Mouse (Mus musculus) kidney, embryonic 16.5 days (tissue): ENCODE measurements around the gene Dclre1c. TPM values are rescaled to one million over a fixed set of nuclear protein-coding genes. Genes with fewer than 3 reads are reported as not detected.

Source experiments
- ATAC-seq: fragments of 200-750 bp; cut with Nextera tagmentation; 2 replicates; pipeline ENCODE4 v1.8.0; 2017; ENCODE audit warnings: moderate TSS enrichment; ENCODE audit not compliant: low FRiP score, low TSS enrichment
- H3K27ac ChIP-seq: fragments of 300-500 bp; sonication (generic); 2 replicates; pipeline ENCODE4 v1.5.1; 2014; ENCODE audit warnings: low read length
- H3K27me3 ChIP-seq: fragments of 300-500 bp; sonication (generic); 2 replicates; pipeline ENCODE4 v1.6.1; 2014; ENCODE audit warnings: low read length, control low read depth, mixed read lengths; ENCODE audit not compliant: insufficient read depth
- H3K36me3 ChIP-seq: fragments of 300-500 bp; sonication (generic); 2 replicates; pipeline ENCODE4 v1.6.1; 2014; ENCODE audit warnings: low read length, control low read depth, mixed read lengths; ENCODE audit not compliant: insufficient read depth
- H3K4me1 ChIP-seq: fragments of 300-500 bp; sonication (generic); 2 replicates; pipeline ENCODE4 v1.6.1; 2014; ENCODE audit warnings: low read length, control low read depth, mixed read lengths; ENCODE audit not compliant: insufficient read depth
- H3K4me2 ChIP-seq: fragments of 300-500 bp; sonication (generic); replicated peaks from 2 replicates; pipeline ENCODE4 v1.6.1; 2014; ENCODE audit warnings: low read depth, low read length
- H3K4me3 ChIP-seq: fragments of 300-500 bp; sonication (generic); 2 replicates; pipeline ENCODE4 v1.5.1; 2014; ENCODE audit warnings: mild to moderate bottlenecking, low read length
- H3K9ac ChIP-seq: fragments of 300-500 bp; sonication (generic); replicated peaks from 2 replicates; pipeline ENCODE4 v1.6.1; 2014; ENCODE audit warnings: low read length
- H3K9me3 ChIP-seq: fragments of 300-500 bp; sonication (generic); 2 replicates; pipeline ENCODE4 v1.6.1; 2016; ENCODE audit warnings: low read length, control low read depth
- WGBS: fragments of 180-500 bp; shearing (Covaris S2); extraction: QIAGEN DNeasy Blood & Tissue Kit; methylation state at CpG from one replicate; pipeline ENCODE4 v1.1.7; 2014; 5-methylcytosine and 5-hydroxymethylcytosine counted together
- polyA plus RNA-seq: library from polyadenylated mRNA; unstranded; fragments of >200 nt; fragmentation: Nextera tagmentation; extraction: Ambion mirVana; gene quantifications from 2 replicates; pipeline ENCODE4 v1.2.1, GENCODE M21; 2015

Gene Dclre1c
- polyA plus RNA-seq, 1 experiment from 2014 or later: 6.6 TPM

- H3K9me3 ChIP-seq: no peaks in the 10 kb centered on the region
- H3K9ac ChIP-seq: no peak overlapping the region
- no peak overlapping the region for H3K4me2 ChIP-seq
- no peaks in the 10 kb centered on the region for H3K27me3 ChIP-seq
- H3K4me1 ChIP-seq: no peaks in the 10 kb centered on the region
- H3K4me3 ChIP-seq: no peak overlapping the region
- ATAC-seq: no peak
- H3K27ac ChIP-seq: no peak overlapping the region
- peaks cover 29% of the 10 kb centered on the region for H3K36me3 ChIP-seq
- 83% methylated on average over 4 of the region's 4 CpGs for WGBS
Measured at GRCm38 (mm10) chr2:3456590-3456989, 32.7 kb downstream of the Dclre1c start.

GRCm38 (mm10) chr2:3473891-3474290 is 50.0 kb downstream of the Dclre1c start:
- under 1% methylated on average over 12 of the region's 12 CpGs for WGBS
- peaks cover 6% of the 10 kb centered on the region; the same call in 1 of the 2 replicates for H3K36me3 ChIP-seq
- no peaks in the 10 kb centered on the region for H3K9me3 ChIP-seq
- peak overlapping the region; percentile 86 for H3K9ac ChIP-seq
- peak overlapping the region; percentile 87 for H3K4me3 ChIP-seq
- peak overlapping the region; percentile 60 for H3K4me2 ChIP-seq
- peak overlapping the region; percentile 90 for H3K27ac ChIP-seq
- peaks cover 18% of the 10 kb centered on the region for H3K4me1 ChIP-seq
- ATAC-seq: no peak
- H3K27me3 ChIP-seq: no peaks in the 10 kb centered on the region

GRCm38 (mm10) chr2:3474361-3474805 is 50.5 kb downstream of the Dclre1c start:
- peaks cover 6% of the 10 kb centered on the region; the same call in 1 of the 2 replicates for H3K36me3 ChIP-seq
- H3K9me3 ChIP-seq: no peaks in the 10 kb centered on the region
- peak overlapping the region; percentile 90 for H3K27ac ChIP-seq
- no peaks in the 10 kb centered on the region for H3K27me3 ChIP-seq
- H3K4me3 ChIP-seq: peak overlapping the region; percentile 87
- H3K4me1 ChIP-seq: peaks cover 18% of the 10 kb centered on the region
- H3K4me2 ChIP-seq: peak overlapping the region; percentile 60
- ATAC-seq: peak; percentile 83
- under 1% methylated on average over 45 of the region's 46 CpGs for WGBS
- H3K9ac ChIP-seq: peak overlapping the region; percentile 86

GRCm38 (mm10) chr2:3474861-3475283 is 50.9 kb downstream of the Dclre1c start, which contains the start of gene Suv39h2:
Suv39h2 (minus strand) TSS chr2:3475031.
- H3K9ac ChIP-seq: peak within 1 kb of the TSS; percentile 86
- no peaks in the 10 kb centered on the region for H3K9me3 ChIP-seq
- H3K4me3 ChIP-seq: peak within 1 kb of the TSS; percentile 87
- peak within 1 kb of the TSS; percentile 60 for H3K4me2 ChIP-seq
- under 1% methylated on average over 42 of the region's 42 CpGs for WGBS
- peaks cover 18% of the 10 kb centered on the region for H3K4me1 ChIP-seq
- peak within 1 kb of the TSS; percentile 90 for H3K27ac ChIP-seq
- no peaks in the 10 kb centered on the region for H3K27me3 ChIP-seq
- H3K36me3 ChIP-seq: peaks cover 4% of the 10 kb centered on the region; the same call in 1 of the 2 replicates
- ATAC-seq: peak; percentile 99

- H3K9me3 ChIP-seq: no peaks in the 10 kb centered on the region
- H3K4me1 ChIP-seq: peaks cover 18% of the 10 kb centered on the region
- no peak overlapping the region; the same call in 1 of the 2 replicates for H3K9ac ChIP-seq
- H3K27me3 ChIP-seq: no peaks in the 10 kb centered on the region
- WGBS: 45% methylated on average over 3 of the region's 3 CpGs
- peak overlapping the region; percentile 60 for H3K4me2 ChIP-seq
- H3K36me3 ChIP-seq: no peaks in the 10 kb centered on the region
- peak overlapping the region; percentile 87; the same call in 1 of the 2 replicates for H3K4me3 ChIP-seq
- ATAC-seq: no peak
- H3K27ac ChIP-seq: peak overlapping the region; percentile 72; the same call in 1 of the 2 replicates
Measured at GRCm38 (mm10) chr2:3475746-3476251, 51.9 kb downstream of the Dclre1c start.

- Histone ChIP-seq H3K9ac (no peak overlapping the region), H3K27ac (no peak overlapping the region), H3K4me1 (peaks cover 7% of the 10 kb centered on the region; the same call in 1 of the 2 replicates), H3K36me3 (no peaks in the 10 kb centered on the region), H3K4me3 (no peak overlapping the region), H3K27me3 (no peaks in the 10 kb centered on the region), H3K9me3 (no peaks in the 10 kb centered on the region), H3K4me2 (no peak overlapping the region)
- WGBS: 84% methylated on average over 3 of the region's 3 CpGs
- ATAC-seq: no peak
Measured at GRCm38 (mm10) chr2:3480239-3480638, 56.3 kb downstream of the Dclre1c start.

- no peaks in the 10 kb centered on the region for H3K4me1 ChIP-seq
- 94% methylated on average over 3 of the region's 3 CpGs for WGBS
- no peaks in the 10 kb centered on the region for H3K9me3 ChIP-seq
- no peak for ATAC-seq
- no peak overlapping the region for H3K9ac ChIP-seq
- no peak overlapping the region for H3K4me3 ChIP-seq
- H3K27me3 ChIP-seq: no peaks in the 10 kb centered on the region
- peaks cover 48% of the 10 kb centered on the region for H3K36me3 ChIP-seq
- no peak overlapping the region for H3K27ac ChIP-seq
- H3K4me2 ChIP-seq: no peak overlapping the region
Measured at GRCm38 (mm10) chr2:3489816-3490215, 65.9 kb downstream of the Dclre1c start.

- H3K36me3 ChIP-seq: peaks cover 69% of the 10 kb centered on the region
- no peak for ATAC-seq
Measured at GRCm38 (mm10) chr2:3493833-3494409, 70.0 kb downstream of the Dclre1c start.

GRCm38 (mm10) chr2:3499543-3499942 is 75.6 kb downstream of the Dclre1c start:
- Histone ChIP-seq H3K9ac (no peak overlapping the region), H3K27me3 (no peaks in the 10 kb centered on the region), H3K36me3 (peaks cover 52% of the 10 kb centered on the region), H3K4me3 (no peak overlapping the region), H3K4me1 (no peaks in the 10 kb centered on the region), H3K27ac (no peak overlapping the region), H3K4me2 (no peak overlapping the region), H3K9me3 (no peaks in the 10 kb centered on the region)
- WGBS: 92% methylated on average over 6 of the region's 6 CpGs
- no peak for ATAC-seq

More at GRCm38 (mm10) chr2:3493833-3494409, 70.0 kb downstream of the Dclre1c start:
- Histone ChIP-seq H3K4me1 (no peaks in the 10 kb centered on the region), H3K27me3 (no peaks in the 10 kb centered on the region), H3K27ac (no peak overlapping the region), H3K4me3 (no peak overlapping the region), H3K9ac (no peak overlapping the region), H3K9me3 (no peaks in the 10 kb centered on the region), H3K4me2 (no peak overlapping the region)
- WGBS: 83% methylated on average over 3 of the region's 3 CpGs

GRCm38 (mm10) chr2:3500886-3501285 is 77.0 kb downstream of the Dclre1c start:
- no peaks in the 10 kb centered on the region for H3K9me3 ChIP-seq
- peaks cover 44% of the 10 kb centered on the region for H3K36me3 ChIP-seq
- H3K27me3 ChIP-seq: no peaks in the 10 kb centered on the region
- H3K27ac ChIP-seq: no peak overlapping the region
- no peak for ATAC-seq
- H3K4me1 ChIP-seq: no peaks in the 10 kb centered on the region
- 96% methylated on average over 5 of the region's 5 CpGs for WGBS
- no peak overlapping the region for H3K9ac ChIP-seq
- H3K4me2 ChIP-seq: no peak overlapping the region
- no peak overlapping the region for H3K4me3 ChIP-seq
